Mouse (Mus musculus) heart, postnatal 4 days (tissue): ENCODE results near the gene Npcd. TPM values are rescaled to one million over a fixed set of nuclear protein-coding genes. Genes with fewer than 3 reads are reported as not detected.

Source experiments
- DNase-seq: peaks from one replicate; pipeline ENCODE4 v3.0.0; 2021
- total RNA-seq, 2 experiments: library from RNA; stranded (reverse); gene quantifications; 2 replicates each; pipeline ENCODE4 v1.2.3; 2021

Gene Npcd
- 1 to 10 TPM; 1.3 to 1.5 TPM for total RNA-seq

- DNase-seq = peak; percentile 98
Measured at GRCm38 (mm10) chr15:79834130-79834880, at the start of gene Npcd, which contains the start of gene Cbx6. Npcd (minus strand) TSS chr15:79834237. Cbx6 (minus strand) TSS chr15:79834688.

GRCm38 (mm10) chr15:79883352-79883822 is 49.4 kb upstream of the Npcd start:
- DNase-seq = peak; percentile 97

- no peak for DNase-seq
Measured at GRCm38 (mm10) chr15:79882623-79883267, 48.7 kb upstream of the Npcd start.

- DNase-seq = no peak
Measured at GRCm38 (mm10) chr15:79880477-79880876, 46.4 kb upstream of the Npcd start.

GRCm38 (mm10) chr15:79879319-79879718 is 45.3 kb upstream of the Npcd start:
- peak; percentile 94 for DNase-seq

- peak; percentile 54 for DNase-seq
Measured at GRCm38 (mm10) chr15:79878725-79879136, 44.7 kb upstream of the Npcd start.

- no peak for DNase-seq
Measured at GRCm38 (mm10) chr15:79875261-79875995, 41.4 kb upstream of the Npcd start.

GRCm38 (mm10) chr15:79873995-79874394 is 40.0 kb upstream of the Npcd start:
- no peak for DNase-seq

- no peak for DNase-seq
Measured at GRCm38 (mm10) chr15:79873545-79873944, 39.5 kb upstream of the Npcd start.

- no peak for DNase-seq
Measured at GRCm38 (mm10) chr15:79867260-79868002, 33.4 kb upstream of the Npcd start.

GRCm38 (mm10) chr15:79859821-79860220 is 25.8 kb upstream of the Npcd start:
- DNase-seq = no peak

GRCm38 (mm10) chr15:79858979-79859378 is 24.9 kb upstream of the Npcd start:
- DNase-seq = no peak

GRCm38 (mm10) chr15:79850143-79850542 is 16.1 kb upstream of the Npcd start:
- no peak for DNase-seq

GRCm38 (mm10) chr15:79847100-79847499 is 13.1 kb upstream of the Npcd start:
- DNase-seq = peak; percentile 68

GRCm38 (mm10) chr15:79845986-79846385 is 11.9 kb upstream of the Npcd start:
- no peak for DNase-seq

- no peak for DNase-seq
Measured at GRCm38 (mm10) chr15:79842985-79843384, 8.9 kb upstream of the Npcd start.

- DNase-seq = no peak
Measured at GRCm38 (mm10) chr15:79840281-79840680, 6.2 kb upstream of the Npcd start.

- DNase-seq = no peak
Measured at GRCm38 (mm10) chr15:79834881-79835260, 834 bp upstream of the Npcd start.

- DNase-seq = peak; percentile 63
Measured at GRCm38 (mm10) chr15:79833251-79834050, 586 bp downstream of the Npcd start.

GRCm38 (mm10) chr15:79832064-79832900 is 1.8 kb downstream of the Npcd start:
- DNase-seq = peak; percentile 88

- peak; percentile 84 for DNase-seq
Measured at GRCm38 (mm10) chr15:79830388-79830787, 3.6 kb downstream of the Npcd start.
